ENCODE assay signal across 12 mouse cellular contexts in the genomic region with DNA sequence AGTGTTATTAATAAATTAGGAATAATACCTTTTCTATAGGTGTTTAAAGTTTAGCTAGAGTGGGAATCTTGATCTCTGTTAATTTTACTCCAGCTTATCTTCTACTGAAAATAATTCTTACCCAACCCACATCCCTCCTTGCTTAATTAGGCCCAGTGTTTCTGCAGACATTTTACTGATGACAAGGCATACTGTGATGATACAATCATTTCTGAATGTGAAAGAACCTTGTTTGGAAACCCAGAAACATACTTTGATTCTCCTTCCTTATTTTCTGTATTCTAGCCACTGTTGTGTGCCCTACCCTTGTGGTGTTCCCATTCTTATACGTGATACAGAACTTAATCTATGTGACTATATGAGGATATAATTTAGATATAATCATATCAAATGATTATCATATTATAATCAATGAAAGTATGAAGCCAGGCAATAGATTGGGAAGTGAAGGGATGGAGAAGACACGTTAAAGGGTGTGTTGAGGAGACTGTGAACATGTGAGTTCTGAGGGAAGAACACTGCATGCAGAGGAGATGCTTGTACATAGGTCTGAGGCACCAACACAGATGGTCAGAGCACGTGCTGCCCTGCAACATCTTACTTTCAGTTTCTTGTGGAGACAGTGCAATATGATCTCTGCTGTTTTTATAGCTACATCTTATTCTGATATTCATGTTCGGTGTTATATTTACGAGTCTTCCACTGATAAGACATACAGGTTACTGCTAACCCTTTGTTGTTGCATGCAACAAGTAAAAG.
"Had no signal": no experiment of that assay in that cellular context is flagged by ENCODE, and none has a peak within 500 bp of the region (broad histone marks: within the 10 kb centered on the region; RNA-seq: fewer than 3 reads in every experiment).

No protein-coding gene starts in this region.

- H3K27ac ChIP-seq: kidney, embryonic 15.5 days; limb, embryonic 12.5 days; liver, embryonic 13.5 days; midbrain, embryonic 15.5 days had no signal

- H3K4me1 ChIP-seq: kidney, embryonic 15.5 days; limb, embryonic 12.5 days; liver, embryonic 13.5 days; midbrain, embryonic 15.5 days had no signal

- DNase-seq: kidney, adult 2 months; kidney, postnatal 25 days; liver; liver, embryonic 13.5 days; lung, adult 18-20 months; right cerebral cortex, adult 18-20 months; right cerebral cortex, postnatal 25 days; thymus, postnatal 4 days had no signal

- H3K36me3 ChIP-seq: kidney, embryonic 15.5 days; limb, embryonic 12.5 days; liver, embryonic 13.5 days; midbrain, embryonic 15.5 days had no signal

- H3K4me3 ChIP-seq: kidney, embryonic 15.5 days; limb, embryonic 12.5 days; liver, embryonic 13.5 days; midbrain, embryonic 15.5 days had no signal

- H3K4me2 ChIP-seq: kidney, embryonic 15.5 days; limb, embryonic 12.5 days; liver, embryonic 13.5 days; midbrain, embryonic 11.5 days; midbrain, embryonic 15.5 days had no signal

- H3K9ac ChIP-seq: kidney, embryonic 15.5 days; limb, embryonic 12.5 days; liver, embryonic 13.5 days; midbrain, embryonic 15.5 days had no signal

- H3K9me3 ChIP-seq: kidney, embryonic 15.5 days; limb, embryonic 12.5 days; liver, embryonic 13.5 days; midbrain, embryonic 15.5 days had no signal

- H3K27me3 ChIP-seq: kidney, embryonic 15.5 days; limb, embryonic 12.5 days; liver, embryonic 13.5 days; midbrain, embryonic 15.5 days had no signal

- ATAC-seq: midbrain, embryonic 15.5 days had no signal
